Mouse (Mus musculus): ENCODE data around the gene 1700013F07Rik.
A peak's percentile ranks its signal among the peaks of the same experiment; 100 is the strongest.

- TF ChIP-seq CTCF (IDR thresholded peaks at IDR 0.05) = no peak
- TF ChIP-seq EP300 (IDR thresholded peaks at IDR 0.05) = peak; percentile 97
These were observed 28.3 kb downstream of the 1700013F07Rik start, which contains the start of gene Tmem167b for GRCm38 (mm10) chr3:108562133-108562730.

Data from lung, postnatal 0 days (tissue).